Mouse (Mus musculus) right cerebral cortex, postnatal 14 days (tissue): ENCODE measurements around the gene Pcgf3.

ENCODE experiments used
- DNase-seq: peaks from one replicate; pipeline ENCODE4 v3.0.0; 2022

Gene Pcgf3

GRCm38 (mm10) chr5:108461082-108462065 is at the start of gene Pcgf3:
TSS of gene Pcgf3 (plus strand) at chr5:108461232.
- peak; percentile 97 for DNase-seq

- no peak for DNase-seq
Measured at GRCm38 (mm10) chr5:108414711-108415110, 46.3 kb upstream of the Pcgf3 start.

GRCm38 (mm10) chr5:108422741-108423140 is 38.3 kb upstream of the Pcgf3 start:
- DNase-seq = no peak

- DNase-seq = no peak
Measured at GRCm38 (mm10) chr5:108423427-108423826, 37.6 kb upstream of the Pcgf3 start.

- DNase-seq = peak; percentile 23
Measured at GRCm38 (mm10) chr5:108427186-108427585, 33.8 kb upstream of the Pcgf3 start.

GRCm38 (mm10) chr5:108431196-108431595 is 29.8 kb upstream of the Pcgf3 start:
- DNase-seq = no peak

GRCm38 (mm10) chr5:108433804-108434587 is 27.0 kb upstream of the Pcgf3 start, which contains the start of gene Atp5k:
TSS of gene Atp5k (minus strand) at chr5:108434448.
- peak; percentile 96 for DNase-seq

- DNase-seq = no peak
Measured at GRCm38 (mm10) chr5:108436101-108436500, 24.9 kb upstream of the Pcgf3 start.

- DNase-seq = no peak
Measured at GRCm38 (mm10) chr5:108446973-108447372, 14.1 kb upstream of the Pcgf3 start.

GRCm38 (mm10) chr5:108447857-108448256 is 13.2 kb upstream of the Pcgf3 start:
- no peak for DNase-seq

GRCm38 (mm10) chr5:108448785-108449668 is 12.0 kb upstream of the Pcgf3 start, which contains the start of gene Mfsd7a:
TSS of gene Mfsd7a (minus strand) at chr5:108448891.
- no peak for DNase-seq

- DNase-seq = no peak
Measured at GRCm38 (mm10) chr5:108450837-108451540, 10.0 kb upstream of the Pcgf3 start.

GRCm38 (mm10) chr5:108451611-108452010 is 9.4 kb upstream of the Pcgf3 start:
- no peak for DNase-seq

GRCm38 (mm10) chr5:108452422-108452821 is 8.6 kb upstream of the Pcgf3 start:
- DNase-seq = no peak

GRCm38 (mm10) chr5:108454094-108454493 is 6.9 kb upstream of the Pcgf3 start:
- no peak for DNase-seq

GRCm38 (mm10) chr5:108458706-108459105 is 2.3 kb upstream of the Pcgf3 start:
- DNase-seq = no peak

- no peak for DNase-seq
Measured at GRCm38 (mm10) chr5:108460461-108460860, 571 bp upstream of the Pcgf3 start.

- no peak for DNase-seq
Measured at GRCm38 (mm10) chr5:108462446-108462845, 1.4 kb downstream of the Pcgf3 start.

- no peak for DNase-seq
Measured at GRCm38 (mm10) chr5:108465131-108465891, 4.3 kb downstream of the Pcgf3 start.

- no peak for DNase-seq
Measured at GRCm38 (mm10) chr5:108466647-108467046, 5.6 kb downstream of the Pcgf3 start.

- DNase-seq = no peak
Measured at GRCm38 (mm10) chr5:108469617-108470016, 8.6 kb downstream of the Pcgf3 start.
